Mouse (Mus musculus) MN1 (cell line): ENCODE measurements at regions not wholly inside any gene's neighbourhood (a gene's known extent, or its start where the extent isn't known, plus 50 kb on each side); places are given as distances from the start of the nearest gene placed in this dataset.
A peak's percentile ranks its signal among the peaks of the same experiment; 100 is the strongest.

Source experiments
- DNase-seq: peaks from one replicate; pipeline ENCODE4 v3.0.0-alpha.2; 2016; ENCODE audit warnings: low spot score

GRCm38 (mm10) chr5:133708881-133709280, 390.6 kb upstream of the Castor2 start:
- DNase-seq: no peak

GRCm38 (mm10) chr5:133686206-133686605, 413.3 kb upstream of the Castor2 start:
- no peak for DNase-seq

GRCm38 (mm10) chr5:133683021-133683420, 416.5 kb upstream of the Castor2 start:
- no peak for DNase-seq

GRCm38 (mm10) chr5:133676791-133677450, 422.6 kb upstream of the Castor2 start:
- DNase-seq: no peak

- no peak for DNase-seq
These were observed 423.9 kb upstream of the Castor2 start for GRCm38 (mm10) chr5:133675636-133676035.

- peak; percentile 14 for DNase-seq
These were observed 433.0 kb upstream of the Castor2 start for GRCm38 (mm10) chr5:133666473-133666872.

GRCm38 (mm10) chr5:133662474-133663256, 436.8 kb upstream of the Castor2 start:
- no peak for DNase-seq

GRCm38 (mm10) chr5:133660351-133660750, 439.2 kb upstream of the Castor2 start:
- no peak for DNase-seq

- DNase-seq: no peak
These were observed 442.7 kb upstream of the Castor2 start for GRCm38 (mm10) chr5:133656837-133657236.

GRCm38 (mm10) chr5:133653431-133653830, 446.1 kb upstream of the Castor2 start:
- DNase-seq: no peak

GRCm38 (mm10) chr5:133650246-133650645, 449.3 kb upstream of the Castor2 start:
- no peak for DNase-seq

GRCm38 (mm10) chr5:133645696-133646195, 453.8 kb upstream of the Castor2 start:
- no peak for DNase-seq

GRCm38 (mm10) chr5:133643326-133643725, 456.2 kb upstream of the Castor2 start:
- no peak for DNase-seq

GRCm38 (mm10) chr5:133634481-133634880, 465.0 kb upstream of the Castor2 start:
- DNase-seq: no peak

GRCm38 (mm10) chr5:133631812-133632211, 467.7 kb upstream of the Castor2 start:
- no peak for DNase-seq

GRCm38 (mm10) chr5:133619347-133619746, 480.2 kb upstream of the Castor2 start:
- no peak for DNase-seq

GRCm38 (mm10) chr5:133601241-133601739, 498.2 kb upstream of the Castor2 start:
- DNase-seq: peak; percentile 24

- DNase-seq: no peak
These were observed 498.9 kb upstream of the Castor2 start for GRCm38 (mm10) chr5:133600630-133601029.

GRCm38 (mm10) chr5:133598105-133598504, 501.4 kb upstream of the Castor2 start:
- DNase-seq: no peak

GRCm38 (mm10) chr5:133586492-133586891, 513.0 kb upstream of the Castor2 start:
- DNase-seq: no peak

- DNase-seq: peak; percentile 51
These were observed 514.3 kb upstream of the Castor2 start for GRCm38 (mm10) chr5:133585181-133585580.

- no peak for DNase-seq
These were observed 522.9 kb upstream of the Castor2 start for GRCm38 (mm10) chr5:133576595-133576994.

GRCm38 (mm10) chr5:133569096-133569495, 530.4 kb upstream of the Castor2 start:
- DNase-seq: no peak
